Mouse (Mus musculus) heart, adult 2 months (tissue): ENCODE data around the gene Exd1.

ENCODE experiments used
- CTCF ChIP-seq: fragments of 200-600 bp; IDR thresholded peaks from 2 replicates; pipeline ENCODE4 v1.8.1; 2022; ENCODE audit warnings: antibody characterized with exemption, mild to moderate bottlenecking, moderate library complexity
- EP300 ChIP-seq: fragments of 200-500 bp; IDR thresholded peaks from 2 replicates; pipeline ENCODE4 v1.6.1; 2011; ENCODE audit warnings: low read depth, low read length, control low read depth; ENCODE audit not compliant: insufficient read depth
- POLR2A ChIP-seq: fragments of 200-500 bp; IDR thresholded peaks from 2 replicates; pipeline ENCODE4 v1.6.1; 2011; ENCODE audit warnings: mild to moderate bottlenecking, low read depth, low read length, control low read depth; ENCODE audit not compliant: insufficient read depth

DNA sequence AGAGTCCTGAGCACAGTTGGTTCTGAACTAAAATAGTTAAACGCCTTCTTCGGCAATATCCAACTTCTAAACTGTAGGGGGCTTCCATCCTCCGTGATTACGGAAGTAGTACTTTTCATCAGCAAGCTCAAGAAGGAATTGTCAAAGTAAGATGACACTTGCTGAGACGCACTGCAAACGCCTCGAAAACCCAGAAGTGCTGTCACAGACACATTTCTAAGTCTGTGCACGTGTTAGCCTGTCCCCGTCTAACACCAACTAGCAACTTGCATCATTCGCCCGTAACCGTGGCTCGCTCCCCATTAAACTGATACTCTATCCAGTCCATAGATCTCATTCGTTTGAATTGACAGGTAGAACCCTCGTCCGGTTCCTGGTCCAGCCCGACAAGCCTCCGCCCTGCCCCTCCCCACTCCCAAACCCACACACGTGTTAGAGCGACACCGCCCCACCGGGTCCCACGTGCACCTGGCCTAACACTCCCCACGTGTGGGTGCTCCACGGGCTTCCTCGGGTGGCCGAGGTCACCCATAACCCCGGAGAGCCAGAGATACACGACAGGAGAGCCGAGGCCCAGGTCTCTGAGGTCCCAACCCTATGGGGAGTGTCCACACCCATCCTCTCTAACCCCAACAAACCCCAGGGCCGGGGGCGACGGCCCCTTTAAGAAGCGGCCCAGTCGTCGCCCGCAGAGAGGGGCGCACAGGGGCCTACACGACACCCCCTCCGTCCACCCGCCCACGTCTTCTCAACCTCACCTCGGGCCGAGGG lies 70.6 kb downstream of the Exd1 start:
- TF ChIP-seq CTCF (peak; percentile 41), EP300 (0 out of 2 replicates have a peak, but pooled peaks have one; percentile 17), POLR2A (no peak)
